Mouse (Mus musculus) spleen, postnatal 4 days (tissue): ENCODE results near the gene C530008M17Rik.

Experiments used
- DNase-seq, 2 experiments: peaks; one replicate each; pipeline ENCODE4 v3.0.0; 2022; ENCODE audit warnings: low spot score in 2 of 2

The C530008M17Rik gene

DNA sequence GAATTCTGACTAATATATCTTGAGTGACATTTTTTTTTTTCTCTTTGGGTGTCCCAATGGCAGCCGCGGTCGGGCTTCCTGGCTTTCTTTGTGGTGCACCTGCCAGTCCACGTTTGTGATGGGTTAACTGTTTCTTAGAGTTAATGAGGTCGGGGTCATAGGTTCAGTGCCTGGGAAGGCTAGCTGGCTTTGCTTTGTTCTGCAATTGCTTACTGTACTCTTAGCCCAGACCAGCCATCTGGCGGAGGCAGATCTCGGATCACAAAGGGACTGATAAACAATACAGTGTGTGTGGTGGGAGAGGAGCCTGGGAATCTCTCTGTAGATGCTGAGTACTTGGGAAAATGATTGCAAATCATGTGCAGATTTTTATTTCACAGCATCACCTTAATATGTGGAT lies 9.1 kb downstream of the C530008M17Rik start:
- DNase-seq = no peak

GRCm38 (mm10) chr5:76666026-76666756 lies 9.9 kb downstream of the C530008M17Rik start:
- no peak for DNase-seq

GRCm38 (mm10) chr5:76668118-76668517 lies 11.8 kb downstream of the C530008M17Rik start:
- DNase-seq = no peak

- no peak for DNase-seq
Observed at GRCm38 (mm10) chr5:76668547-76668946, 12.2 kb downstream of the C530008M17Rik start.

- DNase-seq = no peak
Observed at GRCm38 (mm10) chr5:76670183-76670582, 13.9 kb downstream of the C530008M17Rik start.

- no peak for DNase-seq
Observed at GRCm38 (mm10) chr5:76674022-76674653, 17.8 kb downstream of the C530008M17Rik start.

GRCm38 (mm10) chr5:76675369-76675768 lies 19.1 kb downstream of the C530008M17Rik start:
- DNase-seq = no peak

GRCm38 (mm10) chr5:76680959-76681358 lies 24.6 kb downstream of the C530008M17Rik start:
- DNase-seq = no peak

- DNase-seq = no peak
Observed at GRCm38 (mm10) chr5:76681895-76682656, 25.8 kb downstream of the C530008M17Rik start.

GRCm38 (mm10) chr5:76683455-76683854 lies 27.1 kb downstream of the C530008M17Rik start:
- no peak for DNase-seq

DNA sequence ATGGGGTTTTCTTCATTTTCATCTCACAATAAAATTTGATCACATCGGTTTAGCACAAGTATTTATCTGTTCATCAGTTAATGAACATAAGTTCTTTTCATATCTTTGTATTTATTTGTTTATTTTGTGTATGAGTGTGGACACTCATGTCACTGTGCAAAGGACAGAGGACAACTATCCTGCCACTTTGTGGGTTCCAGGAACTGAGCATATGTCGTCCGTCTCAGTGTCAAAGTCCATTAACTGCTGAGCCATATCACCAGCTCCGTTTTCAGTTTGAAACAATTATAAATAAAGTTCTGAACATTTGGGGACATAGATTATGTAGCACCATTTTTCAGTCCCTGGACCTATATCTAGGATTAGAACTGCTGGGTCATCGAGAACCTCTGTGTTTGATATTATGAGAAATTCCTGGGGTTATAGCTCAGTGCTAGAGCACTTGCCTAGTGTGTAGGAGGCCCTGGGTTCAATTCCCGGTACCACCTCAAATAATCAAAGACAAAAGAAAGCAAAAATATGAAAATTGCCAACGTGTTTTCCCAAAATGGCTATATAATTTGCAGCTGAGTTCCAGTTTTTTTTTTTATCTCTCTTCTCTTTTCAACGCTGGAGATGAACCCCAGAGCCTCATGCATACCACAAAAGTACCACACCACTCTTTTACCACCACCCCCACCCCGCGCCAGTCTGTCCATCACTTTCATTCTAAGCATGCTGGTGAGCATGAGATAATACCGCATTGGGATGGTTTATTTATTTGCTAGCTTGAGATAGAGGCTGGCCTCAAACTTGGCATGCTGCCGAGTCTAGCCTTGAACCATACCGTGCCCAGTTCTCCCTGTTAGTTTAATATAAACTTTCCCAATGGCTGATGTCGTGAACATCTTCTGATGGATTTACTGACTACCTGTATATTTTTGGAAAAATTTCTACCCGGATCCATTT lies 28.6 kb downstream of the C530008M17Rik start:
- peak; percentile 85 to 90 for DNase-seq

DNA sequence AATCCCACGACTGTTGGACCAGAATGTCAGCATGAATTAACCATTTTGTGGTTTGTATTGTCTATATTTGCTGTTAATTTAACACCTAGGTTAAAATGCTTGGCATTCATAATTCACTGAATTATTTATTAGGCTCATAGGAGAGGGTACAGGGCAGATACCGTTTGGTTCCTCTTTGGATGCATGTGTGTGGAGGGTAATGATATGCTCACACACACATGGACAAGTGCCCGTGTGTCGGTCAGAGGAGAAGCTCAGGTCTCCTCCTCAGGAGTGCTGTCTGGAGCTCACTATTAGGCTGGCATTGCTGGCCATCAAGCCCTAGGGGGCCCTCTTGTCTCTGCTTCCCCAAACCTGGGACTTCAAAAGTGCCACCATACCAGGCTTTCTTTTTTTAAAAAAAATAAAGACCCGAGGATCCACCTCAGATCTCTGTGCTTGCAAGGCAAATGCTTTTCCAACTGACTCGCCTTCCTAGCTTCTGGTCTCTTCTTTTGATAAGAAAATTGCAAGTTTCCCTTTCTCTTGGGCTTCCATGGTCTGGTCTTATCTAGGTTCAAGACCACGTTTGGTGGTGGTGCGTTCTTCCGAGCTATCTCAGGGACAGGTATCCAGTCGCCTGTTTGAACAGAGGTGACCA lies 31.8 kb downstream of the C530008M17Rik start:
- DNase-seq = no peak

- DNase-seq = no peak
Observed at GRCm38 (mm10) chr5:76688643-76689042, 32.3 kb downstream of the C530008M17Rik start.

DNA sequence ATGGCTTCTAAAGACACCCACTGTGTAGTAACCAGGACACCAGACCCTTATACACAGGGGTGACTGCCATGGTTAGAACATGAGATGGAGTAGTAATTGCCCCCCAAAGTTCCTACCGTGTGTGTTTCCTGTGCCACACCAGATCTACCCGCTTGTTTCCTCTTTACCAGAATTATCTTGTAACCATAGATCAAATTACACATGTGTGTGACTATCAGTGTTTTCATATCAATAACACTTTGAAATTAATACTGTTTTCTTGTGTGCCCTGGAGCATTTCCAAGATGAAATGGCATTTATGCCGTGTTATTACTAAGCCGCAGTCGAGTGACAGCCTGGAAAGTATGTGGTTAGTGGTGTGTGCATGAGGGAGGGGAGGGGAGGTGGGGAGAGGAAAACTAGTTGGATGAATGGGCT lies 33.9 kb downstream of the C530008M17Rik start:
- DNase-seq = no peak

GRCm38 (mm10) chr5:76691251-76691650 lies 34.9 kb downstream of the C530008M17Rik start:
- DNase-seq = no peak

DNA sequence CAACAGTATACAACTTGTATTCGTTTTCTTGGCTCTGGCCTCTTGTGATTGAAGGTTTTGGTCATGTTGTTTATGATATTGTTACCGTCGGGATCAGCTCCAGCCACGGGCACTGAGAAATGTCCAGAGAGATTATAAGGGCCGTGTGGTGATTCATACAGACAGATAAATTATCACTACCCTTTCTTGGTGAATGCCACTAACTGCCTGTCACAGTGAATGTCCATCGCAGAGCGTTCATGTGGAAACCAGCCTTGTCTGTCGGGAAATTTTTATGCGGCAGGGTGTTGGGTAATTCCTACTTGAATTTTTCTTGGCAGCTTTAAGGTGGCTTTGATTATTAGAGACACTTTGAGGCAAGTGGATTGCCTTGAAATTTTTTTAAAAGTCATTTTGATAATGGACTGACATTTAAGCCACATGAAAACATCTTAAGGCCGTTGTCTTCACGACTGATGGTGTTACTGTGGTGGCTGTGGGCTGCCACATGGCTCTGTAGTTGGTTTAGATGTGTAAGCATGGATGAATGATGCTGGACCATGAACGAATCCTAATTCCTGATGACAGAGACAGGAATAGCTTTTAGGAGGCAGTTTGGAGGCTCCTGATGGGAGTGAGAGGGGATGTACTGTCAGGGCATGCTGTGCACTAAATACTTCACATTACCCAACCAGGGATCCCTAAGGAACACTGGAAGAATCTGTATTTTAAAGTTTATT lies 35.6 kb downstream of the C530008M17Rik start:
- DNase-seq = no peak

DNA sequence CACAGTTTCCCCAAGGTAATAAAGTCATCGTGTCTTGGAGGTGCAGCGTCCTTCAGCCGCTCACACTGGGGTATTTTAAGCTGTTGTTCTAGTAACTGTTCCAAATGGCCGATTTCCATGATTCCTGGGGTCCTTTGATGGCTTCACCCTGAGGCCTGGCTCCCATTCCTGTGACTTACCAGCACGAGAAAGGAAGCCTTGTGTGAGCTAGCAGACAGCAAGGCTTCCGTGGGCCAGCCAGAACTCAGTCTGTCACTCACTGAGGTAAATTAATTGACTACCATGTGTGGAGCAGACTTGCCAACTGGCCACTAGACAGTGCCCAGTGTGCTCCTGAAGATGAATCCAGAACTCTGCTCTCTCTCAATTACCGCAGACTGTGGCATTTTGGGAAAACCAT lies 41.2 kb downstream of the C530008M17Rik start:
- no peak for DNase-seq

DNA sequence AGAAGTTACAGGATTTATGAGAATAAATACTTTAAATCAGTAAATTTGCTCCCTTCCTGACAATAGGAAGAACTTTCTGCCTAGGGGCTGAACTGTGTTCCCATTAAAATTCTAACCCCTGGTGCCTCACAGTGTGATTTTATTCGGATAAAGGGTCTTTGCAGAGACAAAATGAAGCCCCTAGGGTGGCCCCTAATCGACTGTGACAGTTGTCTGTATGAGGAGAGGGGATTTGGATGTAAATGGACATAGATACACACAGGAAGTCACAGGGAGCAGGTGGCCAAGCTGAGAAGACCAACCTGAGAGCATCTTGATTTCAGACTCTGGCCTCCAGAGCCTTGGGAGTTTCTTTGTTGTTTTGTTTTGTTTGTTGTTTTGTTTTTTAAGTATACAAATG lies 41.9 kb downstream of the C530008M17Rik start:
- no peak for DNase-seq

DNA sequence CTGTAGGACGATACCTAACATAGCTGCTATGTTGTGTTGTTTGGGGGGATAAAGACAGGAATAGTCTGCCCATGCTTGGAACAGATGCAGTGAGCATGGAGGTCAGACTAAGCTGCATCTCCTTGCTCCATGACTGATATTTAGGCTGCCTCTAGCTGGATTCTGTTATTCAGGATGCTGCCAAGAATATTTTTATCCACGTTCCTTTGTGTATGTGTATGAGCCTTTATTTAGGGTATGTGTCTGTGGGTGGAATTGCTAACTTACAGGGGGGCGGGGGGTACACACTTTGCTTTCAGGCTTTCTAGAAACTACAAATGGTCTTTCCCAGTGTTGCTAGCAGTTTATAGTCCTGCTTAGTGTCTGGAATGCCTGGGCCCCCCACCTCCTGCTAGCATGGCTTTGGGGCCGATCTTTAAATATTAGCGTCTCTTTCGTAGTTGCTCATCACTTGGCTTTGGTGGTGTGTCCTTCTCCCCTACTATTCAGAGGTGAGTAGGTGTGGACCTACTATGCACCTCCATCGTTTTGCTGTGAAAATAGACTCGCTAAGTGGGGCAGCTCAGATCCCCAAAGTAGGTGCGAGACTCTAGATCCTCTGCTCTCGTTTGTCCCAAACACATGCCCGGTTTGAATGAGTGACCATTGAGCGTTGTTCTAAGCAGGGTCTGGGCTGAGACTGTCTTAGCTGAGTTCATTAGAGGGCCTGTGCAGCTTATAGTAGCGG lies 45.0 kb downstream of the C530008M17Rik start:
- DNase-seq = no peak

- DNase-seq = no peak
Observed at GRCm38 (mm10) chr5:76702104-76702503, 45.8 kb downstream of the C530008M17Rik start.
